Mouse (Mus musculus) liver, embryonic 16.5 days (tissue): ENCODE data around the gene Usp29. TPM values are rescaled to one million over a fixed set of nuclear protein-coding genes. Genes with fewer than 3 reads are reported as not detected.

Experiments used
- ATAC-seq: fragments of 200-750 bp; cut with Nextera tagmentation; 2 replicates; pipeline ENCODE4 v1.8.0; 2017; ENCODE audit warnings: low read depth, mild to moderate bottlenecking, moderate number of reproducible peaks, moderate library complexity
- H3K27ac ChIP-seq: fragments of 300-500 bp; sonication (generic); 2 replicates; pipeline ENCODE4 v1.5.1; 2014; ENCODE audit warnings: mild to moderate bottlenecking, low read length
- H3K27me3 ChIP-seq: fragments of 300-500 bp; sonication (generic); 2 replicates; pipeline ENCODE4 v1.6.1; 2014; ENCODE audit warnings: low read depth, low read length, mixed read lengths; ENCODE audit not compliant: control insufficient read depth, insufficient read depth
- H3K36me3 ChIP-seq: fragments of 300-500 bp; sonication (generic); 2 replicates; pipeline ENCODE4 v1.6.1; 2014; ENCODE audit warnings: mild to moderate bottlenecking; ENCODE audit not compliant: control insufficient read depth, insufficient read depth
- H3K4me1 ChIP-seq: fragments of 300-500 bp; sonication (generic); 2 replicates; pipeline ENCODE4 v1.6.1; 2014; ENCODE audit warnings: low read depth, low read length, mixed read lengths; ENCODE audit not compliant: control insufficient read depth
- H3K4me2 ChIP-seq: fragments of 300-500 bp; sonication (generic); 2 replicates; pipeline ENCODE4 v1.6.1; 2014; ENCODE audit warnings: low read depth, low read length, mixed read lengths
- H3K4me3 ChIP-seq: fragments of 300-500 bp; sonication (generic); 2 replicates; pipeline ENCODE4 v1.5.1; 2014; ENCODE audit warnings: low read depth, mild to moderate bottlenecking, low read length
- H3K9ac ChIP-seq: fragments of 300-500 bp; sonication (generic); 2 replicates; pipeline ENCODE4 v1.6.1; 2014; ENCODE audit warnings: low read depth, low read length
- H3K9me3 ChIP-seq: fragments of 300-500 bp; sonication (generic); replicated peaks from 2 replicates; pipeline ENCODE4 v1.6.1; 2016; ENCODE audit warnings: low read length; ENCODE audit not compliant: control insufficient read depth
- WGBS: fragments of 180-500 bp; shearing (Covaris S2); extraction: QIAGEN DNeasy Blood & Tissue Kit; methylation state at CpG from one replicate; pipeline ENCODE4 v1.1.7; 2014; ENCODE audit not compliant: insufficient replicate concordance; 5-methylcytosine and 5-hydroxymethylcytosine counted together
- polyA plus RNA-seq: library from polyadenylated mRNA; unstranded; fragments of >200 nt; fragmentation: Nextera tagmentation; extraction: Ambion mirVana; gene quantifications from 2 replicates; pipeline ENCODE4 v1.2.1, GENCODE M21; 2015

Gene Usp29
- polyA plus RNA-seq, 1 experiment from 2014 or later = 2.0 TPM

- Histone ChIP-seq H3K9ac (no peak overlapping the region), H3K36me3 (no peaks in the 10 kb centered on the region), H3K9me3 (no peaks in the 10 kb centered on the region), H3K4me2 (no peak overlapping the region), H3K4me1 (no peaks in the 10 kb centered on the region; the same call in 1 of the 2 replicates), H3K4me3 (no peak overlapping the region), H3K27ac (no peak overlapping the region), H3K27me3 (no peaks in the 10 kb centered on the region)
- peak; percentile 57; the same call in 1 of the 2 replicates for ATAC-seq
- WGBS = 10% methylated on average over 10 of the region's 10 CpGs
These were observed 187.9 kb downstream of the Usp29 start for GRCm38 (mm10) chr7:6918267-6918666.

GRCm38 (mm10) chr7:6919131-6919870, 188.9 kb downstream of the Usp29 start:
- H3K4me1 ChIP-seq = no peaks in the 10 kb centered on the region; the same call in 1 of the 2 replicates
- no peaks in the 10 kb centered on the region for H3K27me3 ChIP-seq
- H3K27ac ChIP-seq = no peak overlapping the region
- 50% methylated on average over 1 of the region's 1 CpGs for WGBS
- no peak overlapping the region for H3K4me2 ChIP-seq
- no peak overlapping the region for H3K4me3 ChIP-seq
- H3K36me3 ChIP-seq = no peaks in the 10 kb centered on the region
- no peak for ATAC-seq
- no peak overlapping the region for H3K9ac ChIP-seq
- no peaks in the 10 kb centered on the region for H3K9me3 ChIP-seq

GRCm38 (mm10) chr7:6923515-6923914, 193.1 kb downstream of the Usp29 start:
- WGBS = 66% methylated on average over 3 of the region's 3 CpGs
- Histone ChIP-seq H3K4me2 (no peak overlapping the region), H3K4me1 (no peaks in the 10 kb centered on the region), H3K27ac (no peak overlapping the region), H3K4me3 (no peak overlapping the region), H3K9ac (no peak overlapping the region), H3K36me3 (no peaks in the 10 kb centered on the region), H3K9me3 (no peaks in the 10 kb centered on the region), H3K27me3 (no peaks in the 10 kb centered on the region)
- ATAC-seq = no peak

GRCm38 (mm10) chr7:6925926-6926730, 195.8 kb downstream of the Usp29 start:
- H3K27ac ChIP-seq = no peak overlapping the region
- no peak overlapping the region for H3K4me3 ChIP-seq
- WGBS = 56% methylated on average over 7 of the region's 7 CpGs
- H3K27me3 ChIP-seq = no peaks in the 10 kb centered on the region
- no peaks in the 10 kb centered on the region for H3K4me1 ChIP-seq
- H3K4me2 ChIP-seq = no peak overlapping the region
- H3K9me3 ChIP-seq = no peaks in the 10 kb centered on the region
- H3K9ac ChIP-seq = no peak overlapping the region
- H3K36me3 ChIP-seq = no peaks in the 10 kb centered on the region
- ATAC-seq = no peak

- Histone ChIP-seq H3K4me3 (no peak overlapping the region), H3K27ac (no peak overlapping the region), H3K9ac (no peak overlapping the region), H3K36me3 (no peaks in the 10 kb centered on the region), H3K9me3 (no peaks in the 10 kb centered on the region), H3K4me2 (no peak overlapping the region), H3K4me1 (no peaks in the 10 kb centered on the region), H3K27me3 (no peaks in the 10 kb centered on the region)
- WGBS = 78% methylated on average over 4 of the region's 4 CpGs
- no peak for ATAC-seq
These were observed 196.3 kb downstream of the Usp29 start for GRCm38 (mm10) chr7:6926731-6926995.

GRCm38 (mm10) chr7:6929286-6929685, 198.9 kb downstream of the Usp29 start:
- no peaks in the 10 kb centered on the region for H3K36me3 ChIP-seq
- no peak overlapping the region for H3K27ac ChIP-seq
- H3K9me3 ChIP-seq = no peaks in the 10 kb centered on the region
- no peaks in the 10 kb centered on the region for H3K4me1 ChIP-seq
- 54% methylated on average over 2 of the region's 2 CpGs for WGBS
- no peak for ATAC-seq
- no peak overlapping the region for H3K4me3 ChIP-seq
- H3K9ac ChIP-seq = no peak overlapping the region
- H3K27me3 ChIP-seq = no peaks in the 10 kb centered on the region
- H3K4me2 ChIP-seq = no peak overlapping the region

GRCm38 (mm10) chr7:6934741-6935140, 204.4 kb downstream of the Usp29 start:
- no peaks in the 10 kb centered on the region for H3K27me3 ChIP-seq
- no peak overlapping the region for H3K4me3 ChIP-seq
- WGBS = 26% methylated on average over 5 of the region's 5 CpGs
- no peak overlapping the region for H3K27ac ChIP-seq
- H3K36me3 ChIP-seq = no peaks in the 10 kb centered on the region
- ATAC-seq = no peak; the same call in 1 of the 2 replicates
- no peaks in the 10 kb centered on the region for H3K9me3 ChIP-seq
- H3K4me2 ChIP-seq = no peak overlapping the region
- H3K4me1 ChIP-seq = no peaks in the 10 kb centered on the region
- H3K9ac ChIP-seq = no peak overlapping the region

- Histone ChIP-seq H3K4me3 (no peak overlapping the region), H3K9me3 (no peaks in the 10 kb centered on the region), H3K36me3 (no peaks in the 10 kb centered on the region), H3K27me3 (no peaks in the 10 kb centered on the region), H3K27ac (no peak overlapping the region), H3K9ac (no peak overlapping the region), H3K4me2 (no peak overlapping the region), H3K4me1 (no peaks in the 10 kb centered on the region)
- ATAC-seq = no peak
- 39% methylated on average over 11 of the region's 11 CpGs for WGBS
These were observed 206.7 kb downstream of the Usp29 start for GRCm38 (mm10) chr7:6937040-6937439.

GRCm38 (mm10) chr7:6940761-6941231, 210.4 kb downstream of the Usp29 start:
- no peak overlapping the region for H3K9ac ChIP-seq
- H3K27me3 ChIP-seq = no peaks in the 10 kb centered on the region
- H3K9me3 ChIP-seq = no peaks in the 10 kb centered on the region
- 12% methylated on average over 16 of the region's 16 CpGs for WGBS
- no peak overlapping the region for H3K4me3 ChIP-seq
- no peak overlapping the region for H3K27ac ChIP-seq
- ATAC-seq = no peak
- no peaks in the 10 kb centered on the region for H3K36me3 ChIP-seq
- no peak overlapping the region for H3K4me2 ChIP-seq
- no peaks in the 10 kb centered on the region for H3K4me1 ChIP-seq
